Mouse (Mus musculus): Measurements from ENCODE around the gene Smad6.

The Smad6 gene

GRCm38 (mm10) chr9:63989641-63990040, 32.2 kb downstream of the Smad6 start:
- in situ Hi-C loops (cut with MboI, MseI), result loop anchor here (10.0 to 25.0 kb wide), 2 partner anchors 98 to 955 kb away; no protein-coding TSS in a partner anchor

GRCm38 (mm10) chr9:63989214-63989613, 32.6 kb downstream of the Smad6 start:
- in situ Hi-C loops (cut with MboI, MseI), result loop anchor here (10.0 to 25.0 kb wide), 2 partner anchors 98 to 956 kb away; no protein-coding TSS in a partner anchor

GRCm38 (mm10) chr9:63985125-63985524, 36.7 kb downstream of the Smad6 start:
- in situ Hi-C loops (cut with MboI, MseI), result loop anchor here (10.0 to 25.0 kb wide), 2 partner anchors 102 to 960 kb away; no protein-coding TSS in a partner anchor

- in situ Hi-C loops (cut with MboI, MseI), result loop anchor here (10.0 to 25.0 kb wide), 2 partner anchors 104 to 962 kb away; no protein-coding TSS in a partner anchor
Observed at GRCm38 (mm10) chr9:63982937-63983632, 38.8 kb downstream of the Smad6 start.

- in situ Hi-C loops (cut with MboI, MseI), result loop anchor here (10.0 to 25.0 kb wide), 2 partner anchors 105 to 963 kb away; no protein-coding TSS in a partner anchor
Observed at GRCm38 (mm10) chr9:63981912-63982311, 39.9 kb downstream of the Smad6 start.

- in situ Hi-C loops (cut with MboI, MseI), result loop anchor here (10.0 to 25.0 kb wide), 2 partner anchors 106 to 963 kb away; no protein-coding TSS in a partner anchor
Observed at GRCm38 (mm10) chr9:63981371-63981770, 40.5 kb downstream of the Smad6 start.

GRCm38 (mm10) chr9:63980179-63981086, 41.4 kb downstream of the Smad6 start:
- in situ Hi-C loops (cut with MboI, MseI), result loop anchor here (10.0 to 25.0 kb wide), 2 partner anchors 107 to 964 kb away; no protein-coding TSS in a partner anchor

- in situ Hi-C loops (cut with MboI, MseI), result loop anchor here (25.0 kb wide), 1 partner anchor 108 kb away; no protein-coding TSS in a partner anchor
Observed at GRCm38 (mm10) chr9:63979275-63979674, 42.6 kb downstream of the Smad6 start.

- in situ Hi-C loops (cut with MboI, MseI), result loop anchor here (25.0 kb wide), 1 partner anchor 109 kb away; no protein-coding TSS in a partner anchor
Observed at GRCm38 (mm10) chr9:63978682-63979081, 43.2 kb downstream of the Smad6 start.

GRCm38 (mm10) chr9:63975996-63976395, 45.9 kb downstream of the Smad6 start:
- in situ Hi-C loops (cut with MboI, MseI), result loop anchor here (25.0 kb wide), 1 partner anchor 111 kb away; no protein-coding TSS in a partner anchor

- in situ Hi-C loops (cut with MboI, MseI), result loop anchor here (25.0 kb wide), 1 partner anchor 113 kb away; no protein-coding TSS in a partner anchor
Observed at GRCm38 (mm10) chr9:63974258-63975023, 47.4 kb downstream of the Smad6 start.

- in situ Hi-C loops (cut with MboI, MseI), result no loop called here
Observed at GRCm38 (mm10) chr9:63973662-63974190, 48.1 kb downstream of the Smad6 start.

- in situ Hi-C loops (cut with MboI, MseI), result no loop called here
Observed at GRCm38 (mm10) chr9:63972576-63973290, 49.1 kb downstream of the Smad6 start.

GRCm38 (mm10) chr9:63971557-63971956, 50.3 kb downstream of the Smad6 start:
- in situ Hi-C loops (cut with MboI, MseI), result no loop called here

- in situ Hi-C loops (cut with MboI, MseI), result no loop called here
Observed at GRCm38 (mm10) chr9:63970836-63971235, 51.0 kb downstream of the Smad6 start.

- in situ Hi-C loops (cut with MboI, MseI), result no loop called here
Observed at GRCm38 (mm10) chr9:63970388-63970787, 51.5 kb downstream of the Smad6 start.

- in situ Hi-C loops (cut with MboI, MseI), result no loop called here
Observed at GRCm38 (mm10) chr9:63969467-63969866, 52.4 kb downstream of the Smad6 start.

- in situ Hi-C loops (cut with MboI, MseI), result no loop called here
Observed at GRCm38 (mm10) chr9:63968592-63968991, 53.3 kb downstream of the Smad6 start.

- in situ Hi-C loops (cut with MboI, MseI), result no loop called here
Observed at GRCm38 (mm10) chr9:63967408-63968172, 54.3 kb downstream of the Smad6 start.

All from T-helper 17 cell (primary cell).